In genomic region chr5:3546226-3546625, GRCm38 (mm10) we compare ENCODE assay signal across 31 mouse cellular contexts. TPM values are rescaled to one million over a fixed set of nuclear protein-coding genes. Genes with fewer than 3 reads are reported as not detected.
A peak's percentile ranks its signal among the peaks of the same experiment; 100 is the strongest.
DNase-seq lines count a peak whose midpoint lies in the region; ATAC-seq and TF ChIP-seq lines count a peak whose summit lies in the region.
"Had no signal": no experiment of that assay in that cellular context is flagged by ENCODE, and none has a peak within 500 bp of the region (broad histone marks: within the 10 kb centered on the region; RNA-seq: fewer than 3 reads in every experiment).

No protein-coding gene starts in this region.

- DNase-seq in liver, adult 2 months (ENCODE audit: extremely low read depth, low read depth, low spot score): peak; percentile 45
- DNase-seq in liver, embryonic 11.5 days (ENCODE audit: low spot score): no peak
- peak; percentile 22 for DNase-seq in Muller cell, postnatal 12 days (ENCODE audit: inconsistent ontology term)
- peak; percentile 91 for DNase-seq in kidney, adult 9 months
- peak; percentile 68 to 87 for DNase-seq in kidney, postnatal 36 days
- no peak for DNase-seq in c-Kit-positive CD71-positive TER-119-positive erythroid progenitor cells, embryonic 14.5 days (ENCODE audit: low spot score)
- DNase-seq in cerebellum, adult 8-10 months: no peak
- DNase-seq: adrenal gland, adult 8-10 months; cerebellum, adult 9-10 months; embryo, embryonic 11 days; gastrocnemius, postnatal 36 days; heart, adult 18-20 months; heart, postnatal 4 days; lung, adult 2 months; lung, postnatal 10 days; thymus, adult 2 months; thymus, postnatal 36 days had no signal

- no peaks in the 10 kb centered on the region for H3K27me3 ChIP-seq in liver, adult 2 months (ENCODE audit: control insufficient read depth, insufficient read depth, low read length)
- no peaks in the 10 kb centered on the region for H3K27me3 ChIP-seq in liver, embryonic 11.5 days (replicated peaks; ENCODE audit: control insufficient read depth, insufficient read depth, low read length)
- H3K27me3 ChIP-seq: embryonic facial prominence, embryonic 12.5 days; forebrain, embryonic 15.5 days; hindbrain, embryonic 13.5 days; neural tube, embryonic 12.5 days had no signal

- no peaks in the 10 kb centered on the region; the same call in 1 of the 2 replicates for H3K36me3 ChIP-seq in liver, adult 2 months (ENCODE audit: control insufficient read depth, insufficient read depth, low read length)
- peaks cover 2% of the 10 kb centered on the region; the same call in 1 of the 2 replicates for H3K36me3 ChIP-seq in liver, embryonic 11.5 days (ENCODE audit: control insufficient read depth, insufficient read depth, low read length)
- H3K36me3 ChIP-seq: forebrain, embryonic 15.5 days had no signal

- no peak overlapping the region for H3K4me2 ChIP-seq in liver, embryonic 11.5 days
- H3K4me2 ChIP-seq: embryonic facial prominence, embryonic 12.5 days; forebrain, embryonic 15.5 days; heart, embryonic 11.5 days; hindbrain, embryonic 13.5 days; midbrain, embryonic 11.5 days had no signal

- peaks cover 11% of the 10 kb centered on the region for H3K4me1 ChIP-seq in liver, adult 2 months (ENCODE audit: control insufficient read depth, insufficient read depth, low read length)
- peaks cover 8% of the 10 kb centered on the region; the same call in 1 of the 2 replicates for H3K4me1 ChIP-seq in liver, embryonic 11.5 days (replicated peaks; ENCODE audit: control insufficient read depth, insufficient read depth, low read length)

- no peak for TF ChIP-seq POLR2A in liver, adult 2 months (IDR thresholded peaks at IDR 0.05; ENCODE audit: extremely low read depth, insufficient read depth, low read length)

- WGBS in liver, adult 2 months: 38% methylated on average over 1 of the region's 1 CpGs
- WGBS in liver, embryonic 11.5 days: 77% methylated on average over 1 of the region's 1 CpGs

- H3K9ac ChIP-seq in liver, adult 2 months (ENCODE audit: low read depth, low read length): no peak overlapping the region
- H3K9ac ChIP-seq in liver, embryonic 11.5 days (ENCODE audit: low read depth, low read length): no peak overlapping the region
- H3K9ac ChIP-seq: embryonic facial prominence, embryonic 12.5 days; forebrain, embryonic 15.5 days; hindbrain, embryonic 13.5 days; liver, embryonic 14.5 days had no signal

- no peak for TF ChIP-seq CTCF in liver, adult 2 months (IDR thresholded peaks at IDR 0.05; ENCODE audit: low read depth, low read length)

- no peak overlapping the region for H3K4me3 ChIP-seq in liver, adult 2 months (ENCODE audit: insufficient read depth, low read depth, low read length)
- no peak overlapping the region for H3K4me3 ChIP-seq in liver, embryonic 11.5 days (ENCODE audit: low read depth, low read length)
- H3K4me3 ChIP-seq: embryonic facial prominence, embryonic 12.5 days; forebrain, embryonic 15.5 days; hindbrain, embryonic 13.5 days; layer of hippocampus, adult 2 months; left cerebral cortex, adult 2 months; neural tube, embryonic 12.5 days had no signal

- ATAC-seq in liver, embryonic 11.5 days (replicated peaks; ENCODE audit: low FRiP score): no peak
- ATAC-seq: activated CD4-positive, CD25-positive, alpha-beta regulatory T cell, adult 4 months; CD4-positive, CD25-positive, alpha-beta regulatory T cell, adult 4 months; forebrain, embryonic 15.5 days; intestine, postnatal 0 days; midbrain, embryonic 16.5 days had no signal

- no peaks in the 10 kb centered on the region for H3K9me3 ChIP-seq in liver, embryonic 11.5 days (ENCODE audit: control insufficient read depth, low read length)
- H3K9me3 ChIP-seq: embryonic facial prominence, embryonic 12.5 days; forebrain, embryonic 15.5 days; hindbrain, embryonic 13.5 days; neural tube, embryonic 12.5 days had no signal

- peaks cover 29% of the 10 kb centered on the region for H3K79me2 ChIP-seq in liver, adult 2 months (ENCODE audit: control insufficient read depth, insufficient read depth, low read length)

- no peak overlapping the region for H3K27ac ChIP-seq in liver, adult 2 months (replicated peaks; ENCODE audit: insufficient read depth, low read depth, low read length)
- H3K27ac ChIP-seq in liver, embryonic 11.5 days (ENCODE audit: low read depth, low read length): no peak overlapping the region
- H3K27ac ChIP-seq: embryonic facial prominence, embryonic 12.5 days; forebrain, embryonic 15.5 days; hindbrain, embryonic 13.5 days; layer of hippocampus, adult 2 months; left cerebral cortex, adult 2 months; liver, embryonic 14.5 days; macrophage; neural tube, embryonic 12.5 days had no signal

RNA-seq across cellular contexts. Expression of gene Fam133b, which starts 2.6 kb away (rescaled TPM):
- total RNA-seq in liver, adult 2 months (2014; rRNA removed): 9.0 and 10.9 TPM in 2 replicates
- polyA plus RNA-seq in liver, adult 2 months (2012; rRNA removed): 2.3 and 3.0 TPM in 2 replicates
- 26.2 and 28.4 TPM in 2 replicates for polyA plus RNA-seq in liver, embryonic 11.5 days (2014; fragmentation: Nextera tagmentation; extraction: Ambion mirVana)

RNA-seq across cellular contexts. Expression of gene 1700109H08Rik, which starts 25.1 kb away (rescaled TPM):
- 1.8 TPM in 2 replicates for total RNA-seq in liver, adult 2 months (2014; rRNA removed)
- 0.35 and 0.93 TPM in 2 replicates for polyA plus RNA-seq in liver, adult 2 months (2012; rRNA removed)
- polyA plus RNA-seq in liver, embryonic 11.5 days (2014; fragmentation: Nextera tagmentation; extraction: Ambion mirVana): 1.8 and 3.1 TPM in 2 replicates

RNA-seq across cellular contexts. Expression of gene Pex1, which starts 49.6 kb away (rescaled TPM):
- 20.5 and 21.6 TPM in 2 replicates for total RNA-seq in liver, adult 2 months (2014; rRNA removed)
- polyA plus RNA-seq in liver, adult 2 months (2012; rRNA removed): 8.8 and 9.0 TPM in 2 replicates
- 7.7 and 9.3 TPM in 2 replicates for polyA plus RNA-seq in liver, embryonic 11.5 days (2014; fragmentation: Nextera tagmentation; extraction: Ambion mirVana)

RNA-seq across cellular contexts. Expression of gene Rbm48, which starts 50.2 kb away (rescaled TPM):
- total RNA-seq in liver, adult 2 months (2014; rRNA removed): 6.5 and 7.9 TPM in 2 replicates
- polyA plus RNA-seq in liver, adult 2 months (2012; rRNA removed): 2.2 and 2.9 TPM in 2 replicates
- polyA plus RNA-seq in liver, embryonic 11.5 days (2014; fragmentation: Nextera tagmentation; extraction: Ambion mirVana): 12.7 and 13.0 TPM in 2 replicates

Comparison
In these comparisons a context has a peak if more than half of its experiments do, and no peak if none do; other contexts are left out.
1. DNase-seq: peak in liver, adult 2 months (single experiment), Muller cell, postnatal 12 days (single experiment), kidney, adult 9 months (single experiment) and kidney, postnatal 36 days (2 of 2); none in liver, embryonic 11.5 days (single experiment), c-Kit-positive CD71-positive TER-119-positive erythroid progenitor cells, embryonic 14.5 days (single experiment) and cerebellum, adult 8-10 months (single experiment).